Mouse (Mus musculus) myocyte (in vitro differentiated cells): Measurements from ENCODE around the gene Prelid1. TPM values are rescaled to one million over a fixed set of nuclear protein-coding genes. Genes with fewer than 3 reads are reported as not detected.

Source experiments
- H3K27me3 ChIP-seq: one replicate; pipeline ENCODE4 v1.6.1; 2011; ENCODE audit not compliant: control insufficient read depth, insufficient read depth, insufficient read length
- H3K36me3 ChIP-seq: one replicate; pipeline ENCODE4 v1.6.1; 2011; ENCODE audit not compliant: control insufficient read depth, insufficient read depth
- H3K4me2 ChIP-seq: one replicate; pipeline ENCODE4 v1.6.1; 2011; ENCODE audit warnings: low read depth, control low read depth
- H3K4me3 ChIP-seq: one replicate; pipeline ENCODE4 v1.5.1; 2011; ENCODE audit warnings: mild to moderate bottlenecking, control low read depth, moderate library complexity
- H3K79me2 ChIP-seq: one replicate; pipeline ENCODE4 v1.6.1; 2011; ENCODE audit not compliant: control insufficient read depth, insufficient read depth
- H3ac ChIP-seq: one replicate; pipeline ENCODE4 v1.6.1; 2011; ENCODE audit not compliant: control insufficient read depth, insufficient read length
- CEBPB ChIP-seq: IDR thresholded peaks from 2 replicates; pipeline ENCODE4 v1.6.1; 2011; ENCODE audit warnings: mild to moderate bottlenecking, moderate library complexity; ENCODE audit not compliant: poor library complexity, insufficient read depth, severe bottlenecking
- E2F4 ChIP-seq: IDR thresholded peaks from one replicate; pipeline ENCODE4 v1.6.1; 2011; ENCODE audit warnings: mild to moderate bottlenecking, control low read depth, moderate library complexity; ENCODE audit not compliant: insufficient read depth
- MAX ChIP-seq: IDR thresholded peaks from one replicate; pipeline ENCODE4 v1.6.1; 2011; ENCODE audit warnings: low read depth, mild to moderate bottlenecking, control low read depth
- MYOD1 ChIP-seq, 3 experiments: IDR thresholded peaks; one replicate each; pipeline ENCODE4 v1.6.1; 2011; ENCODE audit warnings: control low read depth in 2 of 3, low read depth in 2 of 3, mild to moderate bottlenecking in 2 of 3, moderate library complexity in 1 of 3; ENCODE audit not compliant: insufficient read length in 2 of 3, control insufficient read depth in 1 of 3
- MYOG ChIP-seq, 3 experiments: IDR thresholded peaks; one replicate each; pipeline ENCODE4 v1.6.1; 2011; ENCODE audit warnings: control low read depth in 2 of 3, low read depth in 2 of 3, mild to moderate bottlenecking in 2 of 3; ENCODE audit not compliant: insufficient read length in 2 of 3, control insufficient read depth in 1 of 3, insufficient read depth in 1 of 3
- POLR2A ChIP-seq: IDR thresholded peaks from one replicate; pipeline ENCODE4 v1.6.1; 2011; ENCODE audit warnings: low read depth, mild to moderate bottlenecking, control low read depth, moderate library complexity; ENCODE audit not compliant: insufficient read length
- POLR2AphosphoS2 ChIP-seq: IDR thresholded peaks from one replicate; pipeline ENCODE4 v1.6.1; 2011; ENCODE audit warnings: low read depth, control low read depth; ENCODE audit not compliant: insufficient read length
- REST ChIP-seq: IDR thresholded peaks from one replicate; pipeline ENCODE4 v1.6.1; 2011; ENCODE audit warnings: mild to moderate bottlenecking, control low read depth, moderate library complexity; ENCODE audit not compliant: insufficient read depth, insufficient read length
- SRF ChIP-seq: IDR thresholded peaks from one replicate; pipeline ENCODE4 v1.6.1; 2011; ENCODE audit warnings: low read depth; ENCODE audit not compliant: control insufficient read depth, insufficient read length
- TCF12 ChIP-seq: IDR thresholded peaks from one replicate; pipeline ENCODE4 v1.6.1; 2011; ENCODE audit warnings: mild to moderate bottlenecking, control low read depth; ENCODE audit not compliant: poor library complexity, insufficient read depth, severe bottlenecking
- TCF3 ChIP-seq: IDR thresholded peaks from one replicate; pipeline ENCODE4 v1.6.1; 2011; ENCODE audit warnings: low read depth, control low read depth; ENCODE audit not compliant: insufficient read length
- USF1 ChIP-seq: IDR thresholded peaks from one replicate; pipeline ENCODE4 v1.6.1; 2011; ENCODE audit warnings: low read depth, mild to moderate bottlenecking, control low read depth, moderate library complexity
- polyA plus RNA-seq: library from polyadenylated mRNA; unstranded; fragments of >200 nt; fragmentation: generic; extraction: Trizol; gene quantifications from one replicate; pipeline ENCODE4 v1.2.1, GENCODE M21; 2012; ENCODE audit warnings: missing spikeins

Prelid1 gene
- polyA plus RNA-seq, 1 experiment = 365 TPM

GRCm38 (mm10) chr13:55296760-55297159 is 23.5 kb upstream of the Prelid1 start:
- no peaks in the 10 kb centered on the region for H3K79me2 ChIP-seq
- H3K4me3 ChIP-seq = no peak overlapping the region
- H3K27me3 ChIP-seq = no peaks in the 10 kb centered on the region
- H3ac ChIP-seq = no peak overlapping the region
- H3K4me2 ChIP-seq = no peak overlapping the region
- peaks cover 32% of the 10 kb centered on the region for H3K36me3 ChIP-seq
- no peak for TF ChIP-seq POLR2AphosphoS2
- TF ChIP-seq MYOD1 (IDR thresholded peaks at IDR 0.05; ENCODE audit: control insufficient read depth in 1 of 3, insufficient read length in 2 of 3, low read depth in 2 of 3) = no peak
- TF ChIP-seq USF1 = no peak
- TF ChIP-seq REST = no peak

- Histone ChIP-seq H3K27me3 (no peaks in the 10 kb centered on the region), H3K36me3 (peaks cover 46% of the 10 kb centered on the region), H3K4me3 (no peak overlapping the region), H3K79me2 (no peaks in the 10 kb centered on the region), H3K4me2 (no peak overlapping the region), H3ac (no peak overlapping the region)
- TF ChIP-seq TCF12 (no peak), TCF3 (no peak), E2F4 (no peak), REST (no peak), SRF (no peak), MYOD1 (IDR thresholded peaks at IDR 0.05; ENCODE audit: control insufficient read depth in 1 of 3, insufficient read length in 2 of 3, low read depth in 2 of 3) (no peak), MYOG (IDR thresholded peaks at IDR 0.05; ENCODE audit: control insufficient read depth in 1 of 3, insufficient read depth in 1 of 3, insufficient read length in 2 of 3, low read depth in 2 of 3) (no peak), POLR2A (no peak), USF1 (no peak), POLR2AphosphoS2 (no peak), CEBPB (no peak), MAX (no peak)
Measured at GRCm38 (mm10) chr13:55300913-55301312, 19.4 kb upstream of the Prelid1 start.

- Histone ChIP-seq H3K36me3 (peaks cover 63% of the 10 kb centered on the region), H3K79me2 (no peaks in the 10 kb centered on the region)
- no peak for TF ChIP-seq USF1
- no peak for TF ChIP-seq TCF12
- no peak for TF ChIP-seq POLR2AphosphoS2
- no peak for TF ChIP-seq MAX
- TF ChIP-seq CEBPB = no peak
- TF ChIP-seq MYOG (IDR thresholded peaks at IDR 0.05; ENCODE audit: control insufficient read depth in 1 of 3, insufficient read depth in 1 of 3, insufficient read length in 2 of 3, low read depth in 2 of 3) = no peak
- no peak for TF ChIP-seq MYOD1 (IDR thresholded peaks at IDR 0.05; ENCODE audit: control insufficient read depth in 1 of 3, insufficient read length in 2 of 3, low read depth in 2 of 3)
- TF ChIP-seq POLR2A = no peak
- TF ChIP-seq SRF = no peak
- TF ChIP-seq E2F4 = no peak
- TF ChIP-seq REST = no peak
- TF ChIP-seq TCF3 = no peak
Measured at GRCm38 (mm10) chr13:55312028-55312630, 8.2 kb upstream of the Prelid1 start.

GRCm38 (mm10) chr13:55313051-55313450 is 7.2 kb upstream of the Prelid1 start:
- Histone ChIP-seq H3K79me2 (no peaks in the 10 kb centered on the region), H3K36me3 (peaks cover 54% of the 10 kb centered on the region), H3K27me3 (no peaks in the 10 kb centered on the region), H3K4me2 (no peak overlapping the region), H3ac (no peak overlapping the region), H3K4me3 (no peak overlapping the region)
- TF ChIP-seq POLR2AphosphoS2 (peak; percentile 30), E2F4 (no peak)

More at GRCm38 (mm10) chr13:55312028-55312630, 8.2 kb upstream of the Prelid1 start:
- Histone ChIP-seq H3K4me3 (no peak overlapping the region), H3ac (no peak overlapping the region), H3K27me3 (no peaks in the 10 kb centered on the region), H3K4me2 (no peak overlapping the region)

GRCm38 (mm10) chr13:55314891-55315412 is 5.3 kb upstream of the Prelid1 start:
- no peak overlapping the region for H3ac ChIP-seq
- no peaks in the 10 kb centered on the region for H3K27me3 ChIP-seq
- TF ChIP-seq MYOD1 (IDR thresholded peaks at IDR 0.05; ENCODE audit: control insufficient read depth in 1 of 3, insufficient read length in 2 of 3, low read depth in 2 of 3) (no peak), POLR2AphosphoS2 (peak; percentile 46)
- no peak overlapping the region for H3K4me2 ChIP-seq
- H3K4me3 ChIP-seq = no peak overlapping the region
- peaks cover 50% of the 10 kb centered on the region for H3K36me3 ChIP-seq
- peaks cover 2% of the 10 kb centered on the region for H3K79me2 ChIP-seq
